22 mouse cellular contexts compared by ENCODE assay signal in genomic region chr15:31087607-31088006, GRCm38 (mm10).
DNase-seq lines count a peak whose midpoint lies in the region; ATAC-seq lines count a peak whose summit lies in the region.
"Had no signal": no experiment of that assay in that cellular context is flagged by ENCODE, and none has a peak within 500 bp of the region (broad histone marks: within the 10 kb centered on the region; RNA-seq: fewer than 3 reads in every experiment).

No protein-coding gene starts in this region.

- H3K9ac ChIP-seq in forebrain, embryonic 14.5 days (ENCODE audit: low read length) = no peak overlapping the region
- no peak overlapping the region for H3K9ac ChIP-seq in forebrain, embryonic 11.5 days (ENCODE audit: low read length)
- H3K9ac ChIP-seq: embryonic facial prominence, embryonic 13.5 days; limb, embryonic 15.5 days; liver, embryonic 14.5 days had no signal

- WGBS in forebrain, embryonic 14.5 days = 77% methylated on average over 1 of the region's 1 CpGs
- WGBS in forebrain, embryonic 11.5 days = 75% methylated on average over 1 of the region's 1 CpGs

- peak; percentile 72; the same call in 1 of the 2 replicates for ATAC-seq in forebrain, embryonic 14.5 days
- no peak for ATAC-seq in forebrain, embryonic 11.5 days (replicated peaks; ENCODE audit: low FRiP score)

- no peak overlapping the region for H3K4me3 ChIP-seq in forebrain, embryonic 14.5 days (ENCODE audit: low read depth, low read length)
- H3K4me3 ChIP-seq in forebrain, embryonic 11.5 days (ENCODE audit: low read depth, low read length) = no peak overlapping the region
- H3K4me3 ChIP-seq: embryonic facial prominence, embryonic 13.5 days; limb, embryonic 15.5 days had no signal

- H3K36me3 ChIP-seq in forebrain, embryonic 14.5 days (ENCODE audit: control insufficient read depth, insufficient read depth, low read length) = no peaks in the 10 kb centered on the region
- no peaks in the 10 kb centered on the region for H3K36me3 ChIP-seq in forebrain, embryonic 11.5 days (ENCODE audit: control insufficient read depth, insufficient read depth, low read length)
- H3K36me3 ChIP-seq: embryonic facial prominence, embryonic 13.5 days; G1E; limb, embryonic 15.5 days had no signal

- H3K27ac ChIP-seq in forebrain, embryonic 14.5 days (ENCODE audit: low read depth, low read length) = no peak overlapping the region
- H3K27ac ChIP-seq in forebrain, embryonic 11.5 days (ENCODE audit: low read depth, low read length) = no peak overlapping the region
- H3K27ac ChIP-seq: embryonic facial prominence, embryonic 13.5 days; limb, embryonic 15.5 days; liver, embryonic 14.5 days had no signal

- no peaks in the 10 kb centered on the region; the same call in 1 of the 2 replicates for H3K9me3 ChIP-seq in forebrain, embryonic 14.5 days (replicated peaks; ENCODE audit: control insufficient read depth, low read length)
- H3K9me3 ChIP-seq in forebrain, embryonic 11.5 days (ENCODE audit: control insufficient read depth, low read length) = no peaks in the 10 kb centered on the region
- H3K9me3 ChIP-seq: embryonic facial prominence, embryonic 13.5 days; G1E; limb, embryonic 15.5 days had no signal

- H3K4me2 ChIP-seq in forebrain, embryonic 14.5 days (ENCODE audit: low read length) = no peak overlapping the region
- no peak overlapping the region for H3K4me2 ChIP-seq in forebrain, embryonic 11.5 days (ENCODE audit: low read depth, low read length, severe bottlenecking)
- H3K4me2 ChIP-seq: embryonic facial prominence, embryonic 13.5 days; heart, embryonic 11.5 days; limb, embryonic 15.5 days had no signal

- no peaks in the 10 kb centered on the region for H3K4me1 ChIP-seq in forebrain, embryonic 14.5 days (ENCODE audit: control insufficient read depth, insufficient read depth, low read length)
- H3K4me1 ChIP-seq in forebrain, embryonic 11.5 days (replicated peaks; ENCODE audit: control insufficient read depth, insufficient read depth, low read length) = no peaks in the 10 kb centered on the region
- H3K4me1 ChIP-seq: embryonic facial prominence, embryonic 13.5 days; limb, embryonic 15.5 days had no signal

- no peaks in the 10 kb centered on the region for H3K27me3 ChIP-seq in forebrain, embryonic 14.5 days (replicated peaks; ENCODE audit: control insufficient read depth, insufficient read depth, low read length)
- no peaks in the 10 kb centered on the region for H3K27me3 ChIP-seq in forebrain, embryonic 11.5 days (ENCODE audit: control insufficient read depth, insufficient read depth, low read length)
- H3K27me3 ChIP-seq: CH12.LX; embryonic facial prominence, embryonic 13.5 days; limb, embryonic 15.5 days had no signal

- peak; percentile 77 for DNase-seq in forebrain, embryonic 14.5 days (ENCODE audit: low spot score)
- no peak for DNase-seq in forebrain, embryonic 11.5 days (ENCODE audit: low spot score)
- peak; percentile 34 for DNase-seq in layer of hippocampus, adult 9-11 months
- no peak for DNase-seq in layer of hippocampus, adult 11-12 months (ENCODE audit: low spot score)
- peak; percentile 32 for DNase-seq in right cerebral cortex, postnatal 4 days
- no peak for DNase-seq in right cerebral cortex, postnatal 14 days
- no peak for DNase-seq in c-Kit-positive CD71-positive TER-119-positive erythroid progenitor cells, embryonic 14.5 days (ENCODE audit: low spot score)
- DNase-seq: adrenal gland, adult 8-10 months; B cell, adult 2 months; cerebellum, adult 9-11 months; gastrocnemius, postnatal 14 days; heart, adult 11 months; kidney, adult 8-10 months; kidney, postnatal 25 days; lung, postnatal 4 days; spleen, adult 18-20 months had no signal

Comparison
In these comparisons a context has a peak if more than half of its experiments do, and no peak if none do; other contexts are left out.
1. DNase-seq: peak in forebrain, embryonic 14.5 days (single experiment), layer of hippocampus, adult 9-11 months (single experiment) and right cerebral cortex, postnatal 4 days (single experiment); none in forebrain, embryonic 11.5 days (single experiment), layer of hippocampus, adult 11-12 months (single experiment), right cerebral cortex, postnatal 14 days (single experiment) and c-Kit-positive CD71-positive TER-119-positive erythroid progenitor cells, embryonic 14.5 days (single experiment).